Mouse (Mus musculus): ENCODE measurements at regions not wholly inside any gene's neighbourhood (a gene's known extent, or its start where the extent isn't known, plus 50 kb on each side); places are given as distances from the start of the nearest gene placed in this dataset.
A peak's percentile ranks its signal among the peaks of the same experiment; 100 is the strongest.

GRCm38 (mm10) chr2:133020173-133020837 lies 74.6 kb upstream of the Fermt1 start:
- Histone ChIP-seq H3K27me3 (ENCODE audit: control insufficient read depth, insufficient read depth, low read length) (no peaks in the 10 kb centered on the region), H3K9me3 (replicated peaks; ENCODE audit: control insufficient read depth, low read length) (no peaks in the 10 kb centered on the region), H3K9ac (ENCODE audit: low read length) (no peak overlapping the region), H3K27ac (ENCODE audit: low read length) (no peak overlapping the region), H3K36me3 (ENCODE audit: control insufficient read depth, insufficient read depth, low read length) (no peaks in the 10 kb centered on the region), H3K4me1 (ENCODE audit: control insufficient read depth, insufficient read depth, low read length) (no peaks in the 10 kb centered on the region), H3K4me2 (ENCODE audit: low read depth, low read length) (peak overlapping the region; percentile 23; the same call in 1 of the 2 replicates), H3K4me3 (replicated peaks; ENCODE audit: low read length) (no peak overlapping the region)
- ATAC-seq (ENCODE audit: insufficient read depth, low FRiP score) = no peak
- WGBS = 21% methylated on average over 11 of the region's 11 CpGs

DNA sequence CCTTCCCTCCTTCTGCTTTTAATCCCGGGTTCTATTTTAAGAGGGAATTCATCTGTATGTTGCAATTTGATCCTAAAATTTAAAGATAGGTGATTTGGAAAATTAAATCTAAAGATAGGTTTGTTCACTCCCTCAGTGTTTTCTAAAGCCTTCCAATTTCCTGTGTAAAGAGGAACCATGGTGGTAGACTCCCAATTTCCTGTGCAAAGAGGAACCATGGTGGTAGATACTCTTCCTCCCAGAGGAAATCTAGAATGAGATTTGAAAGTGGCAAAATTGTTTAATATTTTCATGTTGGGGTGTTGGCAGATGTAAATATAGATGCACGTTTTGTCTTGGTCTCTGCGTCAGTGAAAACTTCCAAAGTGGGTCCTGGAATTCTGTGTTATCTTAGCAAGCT lies 75.5 kb upstream of the Fermt1 start:
- no peak for ATAC-seq (ENCODE audit: insufficient read depth, low FRiP score)

DNA sequence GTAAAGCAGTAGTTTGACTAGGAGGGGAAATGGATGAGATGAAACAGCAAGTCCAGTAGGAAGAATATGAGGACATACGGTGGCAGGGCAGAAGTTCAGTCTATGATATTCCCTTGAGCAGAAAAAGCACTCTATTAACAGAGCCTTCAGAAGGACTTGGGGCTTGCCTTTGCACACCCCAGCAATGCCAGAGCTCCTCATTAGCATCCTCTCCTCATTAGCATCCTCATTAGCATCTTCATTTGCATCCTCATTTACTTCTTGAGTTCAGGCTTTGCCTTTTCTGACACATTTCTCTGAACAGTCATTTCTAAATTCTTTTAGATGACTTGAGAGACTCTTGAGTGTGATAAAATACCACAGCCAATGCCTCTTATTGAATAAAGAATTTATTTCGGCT lies 81.3 kb upstream of the Fermt1 start:
- no peaks in the 10 kb centered on the region for H3K36me3 ChIP-seq (ENCODE audit: control insufficient read depth, insufficient read depth, low read length)

More for the DNA sequence above, 75.5 kb upstream of the Fermt1 start:
- Histone ChIP-seq H3K27me3 (ENCODE audit: control insufficient read depth, insufficient read depth, low read length) (no peaks in the 10 kb centered on the region), H3K9me3 (replicated peaks; ENCODE audit: control insufficient read depth, low read length) (no peaks in the 10 kb centered on the region), H3K27ac (ENCODE audit: low read length) (no peak overlapping the region), H3K4me3 (replicated peaks; ENCODE audit: low read length) (no peak overlapping the region), H3K9ac (ENCODE audit: low read length) (no peak overlapping the region), H3K36me3 (ENCODE audit: control insufficient read depth, insufficient read depth, low read length) (no peaks in the 10 kb centered on the region), H3K4me1 (ENCODE audit: control insufficient read depth, insufficient read depth, low read length) (no peaks in the 10 kb centered on the region), H3K4me2 (ENCODE audit: low read depth, low read length) (no peak overlapping the region)
- WGBS = 81% methylated on average over 3 of the region's 3 CpGs

DNA sequence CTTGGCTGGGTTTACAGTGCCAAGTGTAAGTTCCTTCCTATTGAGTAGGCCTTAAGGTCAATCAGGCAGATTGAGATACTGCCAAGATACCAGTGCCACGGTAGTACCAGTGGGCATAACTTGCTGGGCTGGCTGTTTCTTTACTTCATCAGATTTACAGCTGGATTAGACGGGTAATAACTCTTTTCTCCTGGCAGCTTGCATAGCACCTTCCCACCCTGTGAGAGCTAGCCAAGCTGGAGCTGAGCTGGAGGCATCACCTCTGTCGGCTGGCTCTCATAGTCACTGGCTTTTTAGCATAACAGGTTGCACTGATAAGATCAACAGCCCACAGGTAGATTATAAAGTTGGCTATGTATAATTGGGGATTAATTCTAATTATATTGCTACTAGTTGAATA lies 89.7 kb upstream of the Fermt1 start:
- Histone ChIP-seq H3K27me3 (ENCODE audit: control insufficient read depth, insufficient read depth, low read length) (no peaks in the 10 kb centered on the region), H3K9ac (ENCODE audit: low read length) (no peak overlapping the region), H3K27ac (ENCODE audit: low read length) (no peak overlapping the region), H3K9me3 (replicated peaks; ENCODE audit: control insufficient read depth, low read length) (no peaks in the 10 kb centered on the region), H3K36me3 (ENCODE audit: control insufficient read depth, insufficient read depth, low read length) (no peaks in the 10 kb centered on the region), H3K4me2 (ENCODE audit: low read depth, low read length) (no peak overlapping the region), H3K4me3 (replicated peaks; ENCODE audit: low read length) (no peak overlapping the region), H3K4me1 (ENCODE audit: control insufficient read depth, insufficient read depth, low read length) (no peaks in the 10 kb centered on the region)
- no peak for ATAC-seq (ENCODE audit: insufficient read depth, low FRiP score)
- WGBS = 64% methylated on average over 3 of the region's 3 CpGs

More for the DNA sequence above, 81.3 kb upstream of the Fermt1 start:
- ATAC-seq (ENCODE audit: insufficient read depth, low FRiP score) = no peak
- no peak overlapping the region for H3K4me2 ChIP-seq (ENCODE audit: low read depth, low read length)
- WGBS = 84% methylated on average over 2 of the region's 2 CpGs
- no peak overlapping the region for H3K4me3 ChIP-seq (replicated peaks; ENCODE audit: low read length)
- H3K9me3 ChIP-seq (replicated peaks; ENCODE audit: control insufficient read depth, low read length) = no peaks in the 10 kb centered on the region
- no peaks in the 10 kb centered on the region for H3K4me1 ChIP-seq (ENCODE audit: control insufficient read depth, insufficient read depth, low read length)
- no peaks in the 10 kb centered on the region for H3K27me3 ChIP-seq (ENCODE audit: control insufficient read depth, insufficient read depth, low read length)
- H3K27ac ChIP-seq (ENCODE audit: low read length) = no peak overlapping the region
- H3K9ac ChIP-seq (ENCODE audit: low read length) = no peak overlapping the region

- H3K9ac ChIP-seq (ENCODE audit: low read length) = no peak overlapping the region
- H3K4me1 ChIP-seq (ENCODE audit: control insufficient read depth, insufficient read depth, low read length) = no peaks in the 10 kb centered on the region
- H3K27me3 ChIP-seq (ENCODE audit: control insufficient read depth, insufficient read depth, low read length) = no peaks in the 10 kb centered on the region
- no peaks in the 10 kb centered on the region for H3K9me3 ChIP-seq (replicated peaks; ENCODE audit: control insufficient read depth, low read length)
- ATAC-seq (ENCODE audit: insufficient read depth, low FRiP score) = no peak
- 79% methylated on average over 1 of the region's 1 CpGs for WGBS
- no peak overlapping the region for H3K4me2 ChIP-seq (ENCODE audit: low read depth, low read length)
- no peaks in the 10 kb centered on the region for H3K36me3 ChIP-seq (ENCODE audit: control insufficient read depth, insufficient read depth, low read length)
- H3K27ac ChIP-seq (ENCODE audit: low read length) = no peak overlapping the region
- no peak overlapping the region for H3K4me3 ChIP-seq (replicated peaks; ENCODE audit: low read length)
Observed at GRCm38 (mm10) chr2:133040708-133041107, 95.0 kb upstream of the Fermt1 start.

DNA sequence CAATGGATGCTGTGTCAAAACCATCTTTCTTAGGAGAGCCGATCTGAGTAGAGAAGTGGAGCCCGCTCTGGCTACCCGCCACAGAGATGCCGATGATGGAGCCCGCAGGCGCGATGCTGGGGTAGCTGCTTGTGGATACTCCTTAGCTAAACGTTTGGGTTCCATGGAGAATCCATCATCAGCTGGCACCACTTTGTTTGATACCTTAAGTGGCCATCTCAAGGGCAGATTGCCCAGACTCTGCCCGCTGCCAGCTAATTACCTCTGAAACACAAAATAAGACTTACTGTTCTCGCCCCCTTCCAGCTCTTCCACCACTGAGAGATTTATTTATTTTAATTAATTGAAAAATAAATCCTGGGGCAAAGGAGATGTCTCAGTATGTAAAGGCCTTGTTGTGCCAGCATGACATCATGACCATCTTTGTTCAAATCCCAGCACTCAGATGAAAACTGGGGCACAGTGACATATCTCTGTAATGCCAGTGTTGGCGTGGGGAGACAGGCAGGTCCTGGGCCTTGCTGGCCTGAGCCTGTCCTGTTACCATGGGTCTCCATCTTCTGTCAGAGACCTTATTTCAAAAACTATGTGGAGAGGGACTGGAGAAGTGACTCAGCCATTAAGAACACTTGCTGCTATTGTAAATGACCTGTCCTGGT lies 132.1 kb upstream of the Fermt1 start:
- no peak for ATAC-seq (ENCODE audit: insufficient read depth, low FRiP score)
- H3K9me3 ChIP-seq (replicated peaks; ENCODE audit: control insufficient read depth, low read length) = no peaks in the 10 kb centered on the region
- H3K27ac ChIP-seq (ENCODE audit: low read length) = no peak overlapping the region
- H3K36me3 ChIP-seq (ENCODE audit: control insufficient read depth, insufficient read depth, low read length) = no peaks in the 10 kb centered on the region
- no peak overlapping the region for H3K4me2 ChIP-seq (ENCODE audit: low read depth, low read length)
- no peak overlapping the region for H3K4me3 ChIP-seq (replicated peaks; ENCODE audit: low read length)
- WGBS = 86% methylated on average over 11 of the region's 11 CpGs
- no peaks in the 10 kb centered on the region for H3K4me1 ChIP-seq (ENCODE audit: control insufficient read depth, insufficient read depth, low read length)
- H3K27me3 ChIP-seq (ENCODE audit: control insufficient read depth, insufficient read depth, low read length) = no peaks in the 10 kb centered on the region
- no peak overlapping the region for H3K9ac ChIP-seq (ENCODE audit: low read length)

- Histone ChIP-seq H3K27ac (ENCODE audit: low read length) (no peak overlapping the region), H3K27me3 (ENCODE audit: control insufficient read depth, insufficient read depth, low read length) (no peaks in the 10 kb centered on the region), H3K4me1 (ENCODE audit: control insufficient read depth, insufficient read depth, low read length) (no peaks in the 10 kb centered on the region), H3K9ac (ENCODE audit: low read length) (no peak overlapping the region), H3K36me3 (ENCODE audit: control insufficient read depth, insufficient read depth, low read length) (no peaks in the 10 kb centered on the region), H3K9me3 (replicated peaks; ENCODE audit: control insufficient read depth, low read length) (no peaks in the 10 kb centered on the region), H3K4me2 (ENCODE audit: low read depth, low read length) (no peak overlapping the region), H3K4me3 (replicated peaks; ENCODE audit: low read length) (no peak overlapping the region)
- 80% methylated on average over 7 of the region's 7 CpGs for WGBS
- no peak for ATAC-seq (ENCODE audit: insufficient read depth, low FRiP score)
Observed at GRCm38 (mm10) chr2:133090976-133091375, 145.3 kb upstream of the Fermt1 start.

- H3K9me3 ChIP-seq (replicated peaks; ENCODE audit: control insufficient read depth, low read length) = no peaks in the 10 kb centered on the region
- no peaks in the 10 kb centered on the region for H3K27me3 ChIP-seq (ENCODE audit: control insufficient read depth, insufficient read depth, low read length)
- no peak overlapping the region for H3K9ac ChIP-seq (ENCODE audit: low read length)
- 19% methylated on average over 10 of the region's 10 CpGs for WGBS
- no peaks in the 10 kb centered on the region for H3K4me1 ChIP-seq (ENCODE audit: control insufficient read depth, insufficient read depth, low read length)
- H3K4me3 ChIP-seq (replicated peaks; ENCODE audit: low read length) = no peak overlapping the region
- H3K36me3 ChIP-seq (ENCODE audit: control insufficient read depth, insufficient read depth, low read length) = no peaks in the 10 kb centered on the region
- H3K27ac ChIP-seq (ENCODE audit: low read length) = no peak overlapping the region
- H3K4me2 ChIP-seq (ENCODE audit: low read depth, low read length) = no peak overlapping the region; the same call in 1 of the 2 replicates
- no peak for ATAC-seq (ENCODE audit: insufficient read depth, low FRiP score)
Observed at GRCm38 (mm10) chr2:133113642-133114041, 167.9 kb upstream of the Fermt1 start.

DNA sequence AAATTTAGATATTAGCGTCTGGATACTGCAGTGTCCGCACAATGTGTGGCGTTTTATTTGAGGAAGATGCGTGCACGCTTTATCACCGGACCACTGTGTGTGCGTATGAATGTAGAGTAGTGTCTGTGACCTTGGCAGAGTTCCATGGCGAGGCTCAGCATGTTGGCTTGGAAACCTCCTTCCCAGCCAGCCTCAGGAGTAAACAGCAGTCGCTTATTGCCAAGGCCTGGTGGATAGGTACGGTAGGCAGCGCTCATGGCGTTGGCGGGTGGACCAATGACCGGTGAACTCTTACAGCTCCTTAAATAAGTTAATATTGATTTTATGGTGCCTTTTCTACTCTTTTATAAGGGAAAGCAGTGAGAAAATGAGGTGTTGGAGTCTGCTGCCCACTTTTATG lies 172.9 kb upstream of the Fermt1 start:
- H3K9ac ChIP-seq (ENCODE audit: low read length) = no peak overlapping the region
- H3K9me3 ChIP-seq (replicated peaks; ENCODE audit: control insufficient read depth, low read length) = no peaks in the 10 kb centered on the region
- no peak overlapping the region for H3K4me3 ChIP-seq (replicated peaks; ENCODE audit: low read length)
- no peaks in the 10 kb centered on the region for H3K4me1 ChIP-seq (ENCODE audit: control insufficient read depth, insufficient read depth, low read length)
- WGBS = 88% methylated on average over 14 of the region's 14 CpGs
- no peak for ATAC-seq (ENCODE audit: insufficient read depth, low FRiP score)
- H3K4me2 ChIP-seq (ENCODE audit: low read depth, low read length) = no peak overlapping the region
- no peaks in the 10 kb centered on the region for H3K36me3 ChIP-seq (ENCODE audit: control insufficient read depth, insufficient read depth, low read length)
- no peak overlapping the region for H3K27ac ChIP-seq (ENCODE audit: low read length)
- H3K27me3 ChIP-seq (ENCODE audit: control insufficient read depth, insufficient read depth, low read length) = no peaks in the 10 kb centered on the region

Data from stomach, embryonic 16.5 days (tissue).